Mouse (Mus musculus): ENCODE results near the gene Rimkla. TPM values are rescaled to one million over a fixed set of nuclear protein-coding genes. Genes with fewer than 3 reads are reported as not detected.

Rimkla gene
- total RNA-seq, 2 experiments from 2014 or later, result 0.17 to 0.40 TPM

GRCm38 (mm10) chr4:119467720-119468380 is 24.6 kb downstream of the Rimkla start:
- DNase-seq, result peak; percentile 13 to 18

DNA sequence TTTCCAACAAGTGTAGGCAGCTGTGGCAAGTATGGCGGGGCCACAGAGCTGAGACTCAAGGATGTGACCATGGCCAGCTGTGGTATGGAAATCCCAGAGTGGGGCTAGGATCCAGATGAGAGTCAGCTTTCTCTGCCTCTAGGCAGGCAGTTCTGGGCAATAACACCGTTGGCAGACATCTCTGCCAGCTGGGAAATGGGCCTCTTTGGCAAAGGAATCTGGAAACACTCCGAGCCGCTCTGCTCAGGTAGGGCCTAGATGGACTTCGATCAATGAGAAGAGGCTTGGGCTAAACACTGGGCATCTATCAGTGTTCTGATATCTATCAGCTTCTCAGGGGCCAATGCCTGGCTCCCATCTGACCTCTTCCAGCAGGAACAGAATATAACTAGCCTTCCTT is 26.6 kb downstream of the Rimkla start:
- no peak for DNase-seq

GRCm38 (mm10) chr4:119463756-119464419 is 28.5 kb downstream of the Rimkla start:
- DNase-seq, result no peak

GRCm38 (mm10) chr4:119462858-119463755 is 29.3 kb downstream of the Rimkla start:
- DNase-seq, result peak; percentile 54 to 72

GRCm38 (mm10) chr4:119462457-119462856 is 30.0 kb downstream of the Rimkla start:
- no peak for DNase-seq

- peak in 1 of 2 experiments; percentile 22 for DNase-seq
Observed at GRCm38 (mm10) chr4:119460728-119461141, 31.7 kb downstream of the Rimkla start.

DNA sequence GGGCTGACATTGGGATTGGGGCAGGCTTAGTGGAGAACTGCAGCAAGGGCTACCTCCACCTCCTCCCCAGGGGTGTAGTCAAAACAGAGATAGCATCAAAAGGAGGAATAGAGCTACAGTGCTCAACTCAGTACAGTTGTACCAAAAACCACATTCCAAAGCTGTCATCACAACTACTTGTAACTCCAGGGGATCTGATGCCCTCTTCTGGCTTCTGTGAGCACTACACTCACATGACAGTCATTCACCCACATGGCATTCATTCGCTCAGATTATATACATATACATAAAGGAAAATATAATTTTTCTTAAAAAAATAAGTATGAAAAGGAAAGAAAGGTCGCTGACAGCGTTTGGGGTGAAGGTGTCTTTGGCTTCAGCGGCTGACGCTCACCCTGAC is 32.1 kb downstream of the Rimkla start:
- DNase-seq, result peak; percentile 36 to 40

- DNase-seq, result no peak
Observed at GRCm38 (mm10) chr4:119453533-119453932, 38.9 kb downstream of the Rimkla start.

DNA sequence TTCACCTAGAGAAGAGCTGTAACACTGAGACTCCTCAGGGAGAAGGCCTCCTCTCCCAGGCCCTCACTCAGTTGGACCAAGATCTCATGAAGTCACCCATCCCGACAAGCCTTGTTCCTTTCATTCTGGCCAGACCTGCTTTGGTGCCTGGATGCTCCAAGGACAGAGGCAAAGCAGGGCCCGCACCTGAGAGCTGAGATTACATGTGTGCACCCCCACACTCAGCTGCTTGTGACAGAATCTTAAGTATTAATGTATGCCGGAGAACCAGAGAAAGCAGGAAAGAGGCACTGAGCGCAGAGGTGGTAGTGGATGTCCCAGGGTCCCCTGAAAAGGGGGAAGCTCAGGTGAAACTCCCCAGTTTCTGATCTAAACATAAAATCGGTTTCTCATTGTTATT is 39.3 kb downstream of the Rimkla start:
- DNase-seq, result no peak

DNA sequence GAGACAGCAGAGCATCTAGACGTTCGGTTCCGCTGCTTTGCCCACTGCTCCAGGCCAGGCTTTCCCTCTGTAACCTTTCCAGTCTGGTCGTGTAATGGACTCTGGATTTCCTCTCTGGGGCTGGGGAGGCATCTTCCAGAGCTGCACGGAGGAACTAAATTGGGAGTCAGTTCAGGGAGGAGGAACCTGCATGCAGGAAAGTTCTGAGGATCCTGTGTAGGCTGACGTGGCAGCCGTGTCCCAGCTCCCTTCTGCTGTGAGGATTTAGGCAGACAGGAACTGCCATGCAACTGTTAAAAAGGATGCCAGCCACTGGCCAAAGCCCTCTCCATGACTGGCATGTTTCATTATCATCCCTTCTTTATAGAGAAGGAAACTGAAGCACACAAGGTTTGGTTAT is 42.0 kb downstream of the Rimkla start:
- no peak for DNase-seq

DNA sequence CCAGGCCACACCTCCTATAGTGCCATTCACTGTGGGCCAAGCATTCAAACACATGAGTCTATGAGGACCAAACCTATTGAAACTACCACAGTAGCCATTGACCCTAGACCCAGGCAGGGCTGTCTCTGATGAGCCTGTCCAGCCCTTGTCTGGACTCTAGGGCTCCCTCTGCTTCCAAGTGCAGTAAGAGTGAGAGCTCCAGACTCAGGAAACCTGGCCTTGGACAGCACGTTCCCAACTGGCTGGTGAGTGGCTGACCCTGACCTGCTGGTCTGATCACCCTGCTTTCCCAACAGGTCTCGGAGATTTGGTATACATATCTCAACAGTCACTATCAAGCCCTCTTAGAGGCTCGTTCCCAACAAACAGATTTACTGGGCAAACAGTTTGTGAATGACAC is 44.6 kb downstream of the Rimkla start:
- DNase-seq, result peak; percentile 57 to 69

GRCm38 (mm10) chr4:119447261-119447660 is 45.2 kb downstream of the Rimkla start:
- DNase-seq, result no peak

GRCm38 (mm10) chr4:119442539-119442938 is 49.9 kb downstream of the Rimkla start:
- DNase-seq, result peak; percentile 52 to 64

DNA sequence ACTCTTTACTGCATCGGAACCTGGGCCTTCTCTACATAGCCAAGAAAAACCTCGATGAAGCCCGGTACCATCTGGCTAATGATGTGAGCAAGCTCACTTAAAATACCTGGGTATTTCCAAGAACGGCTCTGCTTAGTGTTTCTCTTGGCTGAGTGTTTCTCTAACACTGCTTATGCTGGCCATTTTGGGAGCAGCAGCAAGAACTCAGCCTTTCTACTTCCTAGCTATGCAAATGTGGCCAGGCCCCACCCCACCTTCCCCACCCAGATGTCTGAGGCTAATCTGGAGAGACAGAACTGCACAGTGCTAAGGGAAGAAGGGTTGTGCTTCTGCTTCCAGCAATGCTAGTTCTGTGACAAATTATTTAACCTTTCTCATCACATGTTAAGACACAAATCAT is 50.6 kb downstream of the Rimkla start:
- no peak for DNase-seq

DNA sequence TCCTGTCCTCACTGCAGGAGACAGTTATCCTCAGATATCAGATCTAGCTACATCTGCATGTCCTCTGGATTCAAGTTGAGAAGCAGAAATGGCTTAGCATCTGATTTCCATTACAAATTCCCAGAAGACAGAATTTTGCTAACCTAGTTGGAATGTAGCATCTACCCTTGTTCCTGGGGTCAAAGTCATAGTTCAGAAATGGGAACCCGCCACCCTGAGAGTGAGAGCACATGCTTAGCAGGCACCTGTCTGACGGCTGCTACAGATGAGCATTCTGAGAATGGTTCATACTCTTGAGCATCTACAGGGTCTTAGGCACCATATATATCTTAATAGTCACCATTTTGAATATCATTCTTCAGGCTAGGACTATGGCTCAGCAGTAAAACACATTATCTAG is 54.5 kb downstream of the Rimkla start:
- DNase-seq, result no peak

DNA sequence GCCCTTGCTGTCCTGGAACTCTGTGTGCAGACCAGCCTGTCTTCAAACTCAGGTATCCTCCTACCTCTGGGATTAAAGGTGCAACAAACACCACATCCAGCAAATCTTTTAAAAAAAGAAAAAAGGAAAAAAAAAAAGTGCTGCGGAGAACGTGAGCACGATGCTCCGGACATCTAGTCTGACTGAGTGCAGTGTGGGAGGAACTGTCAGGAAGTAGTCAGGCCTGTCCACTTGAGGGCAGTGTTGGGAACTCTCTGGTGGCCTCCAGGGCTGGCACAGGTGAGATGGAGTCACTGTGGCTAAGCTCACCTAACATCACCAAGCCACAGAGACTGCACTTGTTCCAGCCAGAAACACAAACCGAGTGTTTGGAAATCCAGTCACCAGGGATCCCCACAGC is 61.8 kb downstream of the Rimkla start:
- peak; percentile 67 to 68 for DNase-seq

DNA sequence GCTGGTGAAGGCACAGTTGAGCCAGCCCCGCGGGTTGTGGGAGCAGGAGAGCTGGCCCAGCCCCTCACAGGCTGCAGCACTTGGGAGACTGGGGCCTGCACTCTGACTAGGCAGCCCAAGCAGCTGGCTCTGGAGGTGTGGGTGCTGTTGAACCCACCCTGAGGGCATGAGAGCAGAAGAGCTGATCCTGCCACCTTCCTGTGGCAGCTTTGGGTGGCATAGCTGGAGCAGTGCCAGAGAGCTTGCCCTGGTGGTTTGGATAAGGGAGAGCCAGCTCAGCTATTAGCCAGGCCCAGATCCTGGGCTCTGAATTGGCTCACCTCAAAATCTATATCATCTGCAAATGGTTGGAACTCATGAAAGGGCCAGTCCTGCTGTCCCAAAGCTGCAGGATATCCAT is 64.7 kb downstream of the Rimkla start:
- peak; percentile 43 to 76 for DNase-seq

GRCm38 (mm10) chr4:119425601-119426000 is 66.8 kb downstream of the Rimkla start:
- no peak for DNase-seq

DNA sequence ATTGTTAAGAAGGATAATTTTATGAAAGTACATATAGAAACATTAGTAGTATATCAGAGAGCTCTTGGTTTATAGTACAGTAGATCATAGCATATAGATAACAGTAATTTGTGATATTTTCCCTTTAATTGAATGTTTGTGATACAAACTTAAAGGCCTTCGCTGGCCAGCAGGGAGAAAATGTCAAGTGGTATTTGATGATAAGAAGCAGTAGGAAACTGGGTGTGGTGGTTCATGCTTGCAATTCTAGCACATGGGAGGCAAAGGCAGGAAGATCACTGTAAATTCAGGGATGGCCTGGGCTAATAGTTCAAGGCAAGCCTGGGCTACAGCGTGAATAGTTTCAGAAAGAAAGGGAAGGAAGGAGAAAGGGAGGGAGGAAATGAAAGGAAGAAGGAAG is 67.4 kb downstream of the Rimkla start:
- DNase-seq, result no peak

GRCm38 (mm10) chr4:119422294-119422964 is 70.0 kb downstream of the Rimkla start, which contains the start of the genes Ppcs and Zmynd12:
Gene Ppcs (minus strand): TSS chr4:119422420.
Gene Zmynd12 (plus strand): TSS chr4:119422814.
- DNase-seq, result peak; percentile 95 to 98

GRCm38 (mm10) chr4:119421921-119422293 is 70.5 kb downstream of the Rimkla start:
- DNase-seq, result no peak

DNA sequence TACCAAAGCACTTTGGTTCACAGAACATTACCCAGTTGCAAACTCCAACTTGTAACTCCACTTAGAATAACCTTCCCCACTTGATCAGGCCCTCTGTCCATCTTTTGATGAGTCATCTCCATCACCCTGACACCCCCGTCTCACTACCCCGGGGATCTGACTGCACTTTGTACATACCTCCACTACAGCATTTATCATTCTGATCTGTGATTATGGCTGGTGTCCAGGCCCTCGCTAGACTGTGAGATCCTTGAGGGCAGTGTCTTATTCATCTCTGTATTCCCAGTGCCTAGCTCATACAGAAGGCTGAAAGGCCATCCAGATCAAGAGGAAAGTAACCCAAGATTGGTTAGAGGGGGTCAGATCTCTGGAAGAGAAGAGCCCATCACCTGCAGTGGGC is 71.2 kb downstream of the Rimkla start:
- peak; percentile 31 to 49 for DNase-seq

Data from adrenal gland, postnatal 36 days (tissue).